Mouse (Mus musculus): ENCODE results near the gene Camk2n1. TPM values are rescaled to one million over a fixed set of nuclear protein-coding genes. Genes with fewer than 3 reads are reported as not detected.

Gene Camk2n1
- total RNA-seq, 2 experiments from 2014 or later, result 348 to 359 TPM

DNA sequence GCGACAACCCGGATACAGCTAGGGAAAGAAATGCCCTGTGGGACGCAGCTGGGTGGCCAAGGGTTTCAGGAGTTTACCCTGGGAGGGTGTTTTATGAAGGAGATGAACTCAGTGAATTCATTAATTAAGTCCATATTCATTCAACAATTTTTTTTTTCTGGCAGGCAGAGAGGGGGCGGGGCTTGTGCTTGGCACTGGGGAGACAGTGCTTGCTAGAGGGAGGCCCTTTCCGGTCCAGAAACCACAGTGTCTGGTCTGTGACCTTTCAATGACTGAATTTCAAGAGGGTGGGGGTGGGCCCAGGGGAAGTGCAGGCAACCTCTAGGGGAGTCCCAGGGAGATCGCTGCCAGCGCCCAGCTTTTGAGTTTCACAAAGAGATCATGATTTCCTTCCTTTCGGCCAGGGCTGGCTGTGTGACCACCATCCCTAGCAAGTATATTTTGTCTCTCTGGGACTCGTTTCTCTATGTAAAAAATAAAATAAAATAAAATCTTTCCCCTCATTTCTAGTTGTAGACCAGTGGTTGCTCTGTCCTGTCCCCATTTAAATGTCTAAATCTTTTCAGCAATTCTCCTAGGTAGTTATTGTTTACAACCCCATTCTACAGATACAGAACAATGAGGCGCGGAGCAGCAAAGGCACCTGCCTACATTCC lies 9.8 kb downstream of the Camk2n1 start:
- peak in 1 of 2 experiments; percentile 64 for DNase-seq (ENCODE audit: extremely low spot score in 1 of 2, low spot score in 1 of 2)

GRCm38 (mm10) chr4:138464667-138465353 lies 10.7 kb downstream of the Camk2n1 start:
- DNase-seq (ENCODE audit: extremely low spot score in 1 of 2, low spot score in 1 of 2), result peak in 1 of 2 experiments; percentile 49

DNA sequence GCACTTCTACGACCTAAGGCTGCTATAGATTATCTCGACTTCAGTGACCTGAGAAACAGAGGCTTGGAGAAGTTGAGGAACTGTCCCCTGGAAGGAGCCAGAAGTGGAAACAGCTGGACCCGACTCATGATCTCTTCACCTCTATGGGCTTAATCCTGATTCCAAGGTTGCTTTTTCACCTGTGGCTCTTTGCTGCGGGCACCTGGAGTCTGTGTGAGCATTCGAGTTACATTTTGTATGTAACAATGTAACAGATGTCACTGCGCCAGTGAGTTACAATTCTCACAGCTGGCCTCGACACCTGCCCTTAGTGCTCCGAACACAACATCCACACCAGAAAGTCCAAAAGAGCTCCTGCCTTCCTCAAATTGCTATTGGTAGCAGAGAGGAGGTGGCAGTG lies 11.3 kb downstream of the Camk2n1 start:
- DNase-seq (ENCODE audit: extremely low spot score in 1 of 2, low spot score in 1 of 2), result no peak

DNA sequence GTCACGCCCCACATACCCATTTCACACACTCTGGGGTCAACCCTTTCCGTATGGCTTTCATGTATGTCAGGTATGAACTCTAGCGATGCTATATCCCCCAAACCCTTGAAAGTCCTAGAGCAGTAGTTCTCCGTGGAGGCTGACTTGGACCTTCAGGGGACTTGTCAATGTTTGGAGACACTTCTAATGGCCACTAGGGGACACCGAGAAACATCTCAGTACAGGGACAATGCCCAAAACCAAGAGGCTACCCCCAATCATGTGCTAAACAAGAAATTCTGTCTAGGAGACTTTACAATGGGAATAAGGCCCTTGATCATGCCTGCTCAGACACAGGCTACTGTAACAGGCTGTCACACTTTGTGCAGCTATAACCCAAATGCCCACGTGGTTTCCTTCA lies 12.6 kb downstream of the Camk2n1 start:
- DNase-seq (ENCODE audit: extremely low spot score in 1 of 2, low spot score in 1 of 2), result no peak

- DNase-seq (ENCODE audit: extremely low spot score in 1 of 2, low spot score in 1 of 2), result no peak
Measured at GRCm38 (mm10) chr4:138467451-138467850, 13.3 kb downstream of the Camk2n1 start.

DNA sequence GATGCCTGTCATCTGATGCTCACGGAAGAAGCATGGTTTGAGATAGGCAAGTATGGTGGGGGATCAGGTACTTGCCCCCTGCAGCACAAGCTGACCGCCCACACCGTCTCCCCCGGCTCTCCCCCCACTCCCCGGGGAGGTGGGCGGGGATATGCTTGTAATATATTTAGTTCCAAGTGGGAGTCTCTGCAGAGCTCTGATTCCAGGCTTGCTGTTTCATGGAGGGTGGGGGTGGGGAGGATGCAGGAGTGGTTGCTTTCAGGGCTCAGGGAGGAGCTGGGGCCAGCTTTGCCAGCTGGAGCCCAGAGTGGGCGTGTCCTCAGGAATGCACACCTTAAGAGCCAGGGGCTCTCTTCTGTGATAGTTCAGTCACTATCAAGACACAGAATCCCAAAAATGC lies 15.0 kb downstream of the Camk2n1 start:
- no peak for DNase-seq (ENCODE audit: extremely low spot score in 1 of 2, low spot score in 1 of 2)

DNA sequence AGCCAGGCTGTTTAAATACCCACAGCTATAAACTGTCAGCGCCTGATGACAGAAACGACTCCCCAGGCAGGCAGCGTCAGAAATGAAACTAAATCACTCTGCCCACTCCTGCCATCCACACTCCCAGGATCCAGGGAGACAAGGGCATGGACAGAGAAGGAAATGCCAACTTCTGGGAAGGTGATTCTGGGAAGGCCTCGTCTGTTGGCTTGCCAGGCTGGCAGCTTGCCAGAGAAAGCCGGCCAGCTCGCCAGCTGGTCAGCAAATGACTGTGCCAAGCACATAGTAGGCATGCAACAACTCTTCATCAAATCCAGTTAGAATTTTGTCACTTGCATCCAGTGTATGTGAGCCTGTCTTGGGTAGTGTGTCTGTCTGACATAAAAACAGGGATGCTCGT lies 17.1 kb downstream of the Camk2n1 start:
- no peak for DNase-seq (ENCODE audit: extremely low spot score in 1 of 2, low spot score in 1 of 2)

GRCm38 (mm10) chr4:138479595-138479994 lies 25.5 kb downstream of the Camk2n1 start:
- peak in 1 of 2 experiments; percentile 61 for DNase-seq (ENCODE audit: extremely low spot score in 1 of 2, low spot score in 1 of 2)

DNA sequence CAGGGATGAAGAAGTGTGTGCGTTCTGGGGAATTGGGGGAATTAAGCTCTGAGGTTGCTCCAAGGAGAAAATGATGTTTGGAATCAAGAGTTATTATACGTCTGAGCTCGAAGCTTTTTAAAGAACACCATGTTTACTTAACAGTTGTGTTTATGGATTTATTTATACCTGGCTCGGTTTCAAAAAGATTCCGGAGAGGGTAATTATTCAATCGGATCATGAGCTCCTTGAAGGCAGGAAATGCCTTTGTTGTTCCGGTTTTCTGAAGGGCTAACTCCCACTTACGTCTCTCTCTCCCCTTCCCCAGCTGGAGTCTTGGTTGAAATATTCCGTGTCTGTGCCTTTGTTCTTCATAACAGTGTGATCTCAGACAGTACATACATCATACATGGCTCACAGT lies 26.8 kb downstream of the Camk2n1 start:
- DNase-seq (ENCODE audit: extremely low spot score in 1 of 2, low spot score in 1 of 2), result no peak

- no peak for DNase-seq (ENCODE audit: extremely low spot score in 1 of 2, low spot score in 1 of 2)
Measured at GRCm38 (mm10) chr4:138482721-138483120, 28.6 kb downstream of the Camk2n1 start.

DNA sequence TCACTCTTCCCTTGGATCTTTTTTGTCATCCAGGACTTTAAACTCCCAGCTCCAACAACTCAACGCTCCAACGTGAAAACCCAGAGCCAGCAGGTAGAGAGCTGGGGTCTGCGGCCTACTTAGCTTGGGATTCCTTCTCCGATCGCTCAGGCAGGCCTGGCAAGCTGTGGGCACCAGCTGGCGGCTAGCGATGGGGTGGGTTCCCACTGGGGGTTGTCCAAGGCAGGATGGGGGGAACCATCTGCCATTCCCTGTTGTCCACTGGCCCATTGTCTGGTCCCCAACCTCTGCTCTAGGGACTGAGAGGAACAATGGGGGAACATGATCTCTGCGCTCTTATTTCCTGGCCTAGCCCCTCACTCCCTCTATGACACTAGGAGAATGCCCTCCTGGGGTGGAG lies 34.1 kb downstream of the Camk2n1 start:
- DNase-seq (ENCODE audit: extremely low spot score in 1 of 2, low spot score in 1 of 2), result no peak

GRCm38 (mm10) chr4:138491088-138491487 lies 37.0 kb downstream of the Camk2n1 start:
- DNase-seq (ENCODE audit: extremely low spot score in 1 of 2, low spot score in 1 of 2), result no peak

DNA sequence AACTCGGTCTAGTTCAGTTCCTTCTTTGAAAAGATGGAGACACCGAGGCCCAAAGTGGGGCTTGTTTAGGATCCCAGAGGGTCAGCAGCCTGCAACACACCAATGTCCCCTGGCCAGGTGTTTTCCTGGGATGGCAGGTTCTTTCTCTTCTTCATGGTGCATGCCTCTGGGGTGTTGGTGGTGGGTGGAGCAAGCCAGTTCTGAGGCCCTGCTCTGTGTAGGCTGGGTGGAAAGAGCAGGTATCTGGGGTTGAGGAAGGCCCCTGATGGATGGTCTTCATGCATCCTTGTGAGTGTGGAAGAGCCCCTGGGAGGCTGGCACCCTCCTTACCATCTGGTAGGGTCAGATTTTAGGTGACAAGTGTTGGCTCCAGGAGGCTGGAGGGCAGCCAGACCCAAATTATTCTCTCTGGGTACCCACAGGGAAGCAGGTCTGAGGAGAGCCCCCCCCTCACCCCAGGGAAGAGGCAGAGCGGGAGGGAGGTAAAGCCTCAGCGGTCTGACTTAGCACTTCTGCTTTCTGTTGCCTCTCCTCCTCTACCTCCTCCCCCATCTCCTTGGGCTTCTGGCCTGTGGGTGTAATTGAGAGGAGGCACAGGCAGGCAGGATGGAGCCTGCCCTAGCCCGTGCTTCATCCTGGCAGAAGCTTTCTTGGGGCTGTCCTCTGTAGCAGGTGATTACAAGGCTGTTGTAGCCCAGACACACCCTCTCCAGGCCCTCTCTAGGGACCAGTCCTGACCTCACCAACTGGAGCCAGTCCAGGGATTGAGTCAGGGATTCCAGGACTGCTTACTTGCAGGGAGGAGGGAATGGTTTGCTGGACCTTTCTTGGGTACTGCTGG lies 39.3 kb downstream of the Camk2n1 start:
- DNase-seq (ENCODE audit: extremely low spot score in 1 of 2, low spot score in 1 of 2), result no peak

GRCm38 (mm10) chr4:138494905-138495304 lies 40.8 kb downstream of the Camk2n1 start:
- DNase-seq (ENCODE audit: extremely low spot score in 1 of 2, low spot score in 1 of 2), result peak in 1 of 2 experiments; percentile 39

GRCm38 (mm10) chr4:138495775-138496174 lies 41.7 kb downstream of the Camk2n1 start:
- DNase-seq (ENCODE audit: extremely low spot score in 1 of 2, low spot score in 1 of 2), result no peak

DNA sequence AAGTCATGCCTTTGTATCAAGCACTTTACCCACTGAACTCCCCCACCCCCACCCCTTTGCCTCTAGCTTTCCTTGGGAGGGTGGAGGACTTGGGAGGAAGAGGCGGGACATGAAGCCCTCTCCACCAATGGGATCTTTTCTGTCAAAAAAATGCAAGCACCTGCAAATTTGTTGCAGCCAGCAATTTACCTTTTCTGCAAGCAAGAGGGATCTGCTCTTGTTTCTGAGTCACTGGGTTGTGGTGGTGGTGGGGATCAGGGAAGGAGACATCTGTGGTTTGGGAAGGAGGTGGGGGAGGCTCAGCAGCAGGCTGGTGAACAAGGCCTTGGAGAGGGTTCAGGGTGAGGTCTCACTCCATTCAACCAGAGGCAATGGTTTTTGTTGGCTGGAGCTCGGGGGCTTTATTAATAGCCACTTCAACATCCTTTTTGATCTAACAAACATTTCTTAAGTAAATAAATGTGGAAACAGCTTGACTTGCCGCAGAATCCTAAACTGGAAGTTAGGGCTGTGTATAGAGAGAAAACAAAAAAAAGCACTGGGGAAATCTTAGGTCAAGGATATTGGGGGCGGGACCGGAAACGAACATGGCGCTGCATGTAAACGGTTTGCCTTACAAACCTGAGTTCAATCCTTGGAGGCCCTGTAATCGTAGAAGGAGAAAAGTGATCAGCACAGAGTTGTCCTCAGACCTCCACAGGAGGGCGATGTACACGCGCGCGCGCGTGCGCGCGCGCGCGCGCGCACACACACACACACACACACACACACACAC lies 42.8 kb downstream of the Camk2n1 start:
- DNase-seq (ENCODE audit: extremely low spot score in 1 of 2, low spot score in 1 of 2), result no peak

DNA sequence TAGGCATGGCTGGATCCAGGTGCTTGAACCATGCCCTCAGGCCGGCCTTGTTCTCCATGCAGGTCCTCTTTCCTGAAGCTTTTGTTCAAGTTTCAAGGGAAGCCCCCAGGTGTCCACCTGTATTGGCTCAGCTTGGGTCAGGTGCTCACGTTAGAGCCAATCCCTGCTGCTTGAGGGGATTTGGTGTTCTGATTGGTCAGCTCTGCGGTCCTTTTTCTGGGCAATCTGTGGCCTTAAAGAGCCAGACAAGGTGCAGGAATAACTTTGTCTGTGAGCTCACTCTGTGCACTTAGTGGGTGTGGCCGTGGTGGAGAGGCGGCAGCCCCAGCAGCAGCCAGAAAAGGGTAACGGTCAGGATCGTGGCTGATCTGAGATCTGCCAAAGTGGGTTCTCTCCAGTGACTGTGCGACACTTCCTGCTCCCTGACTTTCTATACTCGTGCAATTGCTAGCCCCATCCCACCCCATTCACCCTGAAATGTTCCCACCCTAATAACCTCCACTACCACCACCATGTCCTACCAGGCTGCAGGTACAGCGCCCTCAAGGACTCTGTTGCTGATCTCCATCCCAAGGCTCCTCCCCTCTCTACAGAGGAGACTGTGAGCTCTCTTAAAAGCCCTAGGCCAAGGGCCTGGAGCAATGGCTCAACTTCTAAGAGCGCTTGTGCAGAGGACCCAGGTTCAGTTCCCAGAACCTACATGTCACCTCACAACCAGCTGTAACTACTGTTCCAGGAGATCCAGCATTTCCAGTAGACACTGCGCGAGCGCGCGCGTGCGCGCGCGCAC lies 45.9 kb downstream of the Camk2n1 start:
- DNase-seq (ENCODE audit: extremely low spot score in 1 of 2, low spot score in 1 of 2), result no peak

GRCm38 (mm10) chr4:138501048-138501447 lies 46.9 kb downstream of the Camk2n1 start:
- DNase-seq (ENCODE audit: extremely low spot score in 1 of 2, low spot score in 1 of 2), result no peak

DNA sequence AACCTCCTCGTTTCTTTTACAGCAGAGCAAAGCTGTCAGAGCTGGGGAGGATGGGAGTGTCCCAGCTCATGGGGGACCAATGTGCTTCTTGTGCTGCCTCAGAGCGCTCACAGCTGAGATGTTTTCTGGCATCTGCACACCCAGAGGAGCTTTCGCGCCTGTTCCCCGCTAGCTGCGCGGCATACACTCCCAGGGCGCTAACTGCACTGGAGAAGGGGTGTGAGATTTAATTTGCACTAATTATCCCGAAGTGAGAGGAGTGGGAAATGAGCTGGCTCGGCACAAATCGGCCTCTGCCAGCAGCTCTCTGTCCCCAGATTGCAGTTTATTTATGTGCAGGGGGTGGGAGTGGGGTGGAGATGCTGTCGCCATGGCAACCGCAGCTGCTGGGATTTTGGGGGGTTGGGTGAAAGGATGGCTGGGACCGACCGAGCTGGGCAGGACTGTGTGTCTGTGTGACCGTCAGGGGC lies 50.6 kb downstream of the Camk2n1 start:
- DNase-seq (ENCODE audit: extremely low spot score in 1 of 2, low spot score in 1 of 2), result peak; percentile 62 to 74

Measured in layer of hippocampus, postnatal 25 days (tissue).